Mouse (Mus musculus): Measurements from ENCODE around the gene Dimt1. TPM values are rescaled to one million over a fixed set of nuclear protein-coding genes. Genes with fewer than 3 reads are reported as not detected.
"Not testable (repeated sequence)": the region's sequence is repeated elsewhere in the genome, so short reads cannot be mapped to it uniquely, and the experiment has no call there.

Dimt1 gene
- polyA plus RNA-seq, 1 experiment from 2014 or later: 51.8 TPM

GRCm38 (mm10) chr13:106996891-106997290 lies 50.0 kb downstream of the Dimt1 start:
- ATAC-seq (ENCODE audit: insufficient number of reproducible peaks, insufficient read depth, low FRiP score, low TSS enrichment): no peak
- Histone ChIP-seq H3K4me3 (no peak overlapping the region), H3K9ac (no peak overlapping the region), H3K9me3 (no peaks in the 10 kb centered on the region), H3K27ac (no peak overlapping the region), H3K27me3 (no peaks in the 10 kb centered on the region), H3K36me3 (peaks cover 11% of the 10 kb centered on the region; the same call in 1 of the 2 replicates), H3K4me1 (peaks cover 7% of the 10 kb centered on the region; the same call in 1 of the 2 replicates), H3K4me2 (replicated peaks) (no peak overlapping the region)
- 88% methylated on average over 2 of the region's 2 CpGs for WGBS

DNA sequence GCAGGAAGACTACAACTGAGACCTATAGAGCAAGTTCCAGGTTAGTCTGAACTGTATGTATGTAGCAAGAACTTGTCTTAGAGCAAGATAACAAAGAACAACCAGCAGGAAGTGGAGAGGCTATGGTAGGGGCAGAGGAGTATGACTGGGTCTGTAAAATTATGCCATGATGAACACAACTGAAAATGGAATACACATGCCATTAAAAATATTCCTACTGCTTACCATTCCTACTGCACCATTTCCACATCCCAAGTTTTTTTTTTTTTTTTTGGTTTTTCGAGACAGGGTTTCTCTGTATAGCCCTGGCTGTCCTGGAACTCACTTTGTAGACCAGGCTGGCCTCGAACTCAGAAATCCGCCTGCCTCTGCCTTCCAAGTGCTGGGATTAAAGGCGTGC lies 50.6 kb downstream of the Dimt1 start:
- ATAC-seq (ENCODE audit: insufficient number of reproducible peaks, insufficient read depth, low FRiP score, low TSS enrichment); H3K27ac ChIP-seq; H3K4me3 ChIP-seq; H3K4me1 ChIP-seq; H3K36me3 ChIP-seq; H3K27me3 ChIP-seq; H3K9me3 ChIP-seq; H3K9ac ChIP-seq; H3K4me2 ChIP-seq (replicated peaks): not testable (repeated sequence)
- WGBS: 92% methylated on average over 4 of the region's 4 CpGs

- Histone ChIP-seq H3K4me1 (peaks cover 7% of the 10 kb centered on the region; the same call in 1 of the 2 replicates), H3K4me2 (replicated peaks) (no peak overlapping the region), H3K4me3 (no peak overlapping the region), H3K9me3 (no peaks in the 10 kb centered on the region), H3K27ac (no peak overlapping the region), H3K9ac (no peak overlapping the region), H3K36me3 (peaks cover 2% of the 10 kb centered on the region; the same call in 1 of the 2 replicates), H3K27me3 (no peaks in the 10 kb centered on the region)
- WGBS: 93% methylated on average over 2 of the region's 2 CpGs
- ATAC-seq (ENCODE audit: insufficient number of reproducible peaks, insufficient read depth, low FRiP score, low TSS enrichment): no peak
Measured at GRCm38 (mm10) chr13:106998026-106998425, 51.1 kb downstream of the Dimt1 start.

DNA sequence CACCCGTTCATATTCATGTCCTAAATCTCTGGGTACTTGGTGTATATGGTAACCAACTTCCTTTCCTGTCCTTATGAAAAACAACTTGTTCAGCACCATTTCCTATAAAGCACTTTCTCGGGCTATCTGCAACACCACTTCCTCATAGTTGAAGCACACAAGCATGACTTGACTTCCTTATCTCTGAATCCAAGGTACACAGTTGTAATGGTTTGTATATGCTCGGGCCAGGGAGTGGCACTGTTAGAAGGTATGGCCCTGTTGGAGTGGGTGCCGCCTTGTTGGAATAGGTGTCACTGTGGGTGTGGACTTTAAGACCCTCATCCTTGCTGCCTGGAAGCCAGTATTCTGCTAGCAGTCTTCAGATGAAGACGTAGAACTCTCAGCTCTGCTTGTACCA lies 51.7 kb downstream of the Dimt1 start:
- Histone ChIP-seq H3K9ac (no peak overlapping the region), H3K27ac (no peak overlapping the region), H3K36me3 (no peaks in the 10 kb centered on the region), H3K4me2 (replicated peaks) (no peak overlapping the region), H3K4me1 (peaks cover 7% of the 10 kb centered on the region; the same call in 1 of the 2 replicates), H3K9me3 (no peaks in the 10 kb centered on the region), H3K4me3 (no peak overlapping the region), H3K27me3 (no peaks in the 10 kb centered on the region)
- WGBS: 90% methylated on average over 5 of the region's 5 CpGs
- no peak for ATAC-seq (ENCODE audit: insufficient number of reproducible peaks, insufficient read depth, low FRiP score, low TSS enrichment)

GRCm38 (mm10) chr13:107003211-107003610 lies 56.3 kb downstream of the Dimt1 start:
- H3K4me3 ChIP-seq: no peak overlapping the region
- H3K4me2 ChIP-seq (replicated peaks): no peak overlapping the region
- no peaks in the 10 kb centered on the region for H3K36me3 ChIP-seq
- H3K27me3 ChIP-seq: no peaks in the 10 kb centered on the region
- no peaks in the 10 kb centered on the region for H3K9me3 ChIP-seq
- 88% methylated on average over 2 of the region's 2 CpGs for WGBS
- ATAC-seq (ENCODE audit: insufficient number of reproducible peaks, insufficient read depth, low FRiP score, low TSS enrichment): no peak
- H3K27ac ChIP-seq: no peak overlapping the region
- no peak overlapping the region for H3K9ac ChIP-seq
- H3K4me1 ChIP-seq: no peaks in the 10 kb centered on the region

DNA sequence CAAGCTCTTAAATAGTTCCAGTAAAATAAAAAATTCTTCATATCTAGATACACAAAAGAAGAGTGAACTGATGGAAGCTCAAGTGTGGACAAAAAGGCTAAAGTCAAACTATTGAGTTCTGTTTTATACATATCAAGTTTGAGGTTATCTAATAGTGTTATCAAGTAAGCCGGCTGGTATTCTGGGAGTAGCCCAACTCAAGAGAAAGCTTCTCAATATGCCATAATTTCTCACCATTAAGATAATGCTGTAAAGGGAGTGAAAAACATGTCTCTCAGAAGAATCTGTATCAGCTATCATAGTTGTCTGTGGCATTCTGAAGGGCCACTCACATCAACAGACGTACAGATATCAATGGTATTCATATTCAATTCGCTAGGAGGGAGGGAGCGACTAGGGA lies 61.2 kb downstream of the Dimt1 start:
- Histone ChIP-seq H3K9ac (no peak overlapping the region), H3K4me2 (replicated peaks) (no peak overlapping the region), H3K4me3 (no peak overlapping the region), H3K27ac (no peak overlapping the region), H3K4me1 (no peaks in the 10 kb centered on the region), H3K9me3 (no peaks in the 10 kb centered on the region), H3K27me3 (no peaks in the 10 kb centered on the region), H3K36me3 (no peaks in the 10 kb centered on the region)
- 87% methylated on average over 4 of the region's 4 CpGs for WGBS
- ATAC-seq (ENCODE audit: insufficient number of reproducible peaks, insufficient read depth, low FRiP score, low TSS enrichment): no peak

Other genes with a start within 250 kb of the Dimt1 start
- gene Ipo11, start 10.2 kb upstream of the Dimt1 start, polyA plus RNA-seq (2016; fragmentation: Nextera tagmentation; extraction: Ambion mirVana): 56.5 and 59.6 TPM in 2 replicates
- 27.0 and 33.6 TPM in 2 replicates for gene Kif2a, start 75.0 kb downstream of the Dimt1 start, polyA plus RNA-seq (2016; fragmentation: Nextera tagmentation; extraction: Ambion mirVana)

Data from embryonic facial prominence, embryonic 12.5 days (tissue).